Mouse (Mus musculus): ENCODE data around the gene Dnmt1.

The Dnmt1 gene

DNA sequence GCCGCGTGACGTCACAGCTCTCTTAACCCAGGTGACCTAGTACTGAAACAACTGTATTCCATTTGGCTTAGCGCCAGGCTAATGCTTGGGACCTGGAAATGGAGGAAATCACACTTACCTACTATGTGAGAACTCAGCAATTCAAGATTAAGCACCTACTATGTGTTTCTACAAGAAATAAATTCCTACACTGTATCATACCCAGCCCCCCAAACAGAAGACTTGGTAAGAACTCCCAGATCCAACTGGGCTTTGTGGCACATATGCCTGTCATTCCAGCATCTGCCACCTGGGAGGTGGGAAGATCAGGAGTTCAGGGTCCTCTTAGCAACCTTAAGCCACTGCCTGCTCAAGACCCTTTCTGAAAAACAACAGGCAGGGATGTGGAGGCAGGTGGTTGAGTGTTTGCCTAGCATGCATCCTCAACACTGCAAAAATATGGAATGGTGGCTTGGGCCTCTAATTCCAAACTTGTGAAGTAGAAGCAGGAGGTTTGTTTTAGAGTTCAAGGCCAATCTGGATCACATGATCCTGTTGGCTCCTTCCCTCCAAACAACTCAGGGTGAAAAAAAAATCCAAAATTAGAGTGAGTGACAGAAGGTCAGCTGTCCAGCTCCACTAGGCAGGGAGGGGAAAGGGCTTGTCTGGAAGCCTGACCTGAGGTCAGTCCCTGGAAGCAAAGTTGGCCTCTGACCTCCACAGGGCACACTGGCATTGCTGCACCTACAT lies 17.4 kb upstream of the Dnmt1 start:
- in situ Hi-C loops (cut with MboI; ENCODE audit: low sequenced_read_pairs) = no loop called here

DNA sequence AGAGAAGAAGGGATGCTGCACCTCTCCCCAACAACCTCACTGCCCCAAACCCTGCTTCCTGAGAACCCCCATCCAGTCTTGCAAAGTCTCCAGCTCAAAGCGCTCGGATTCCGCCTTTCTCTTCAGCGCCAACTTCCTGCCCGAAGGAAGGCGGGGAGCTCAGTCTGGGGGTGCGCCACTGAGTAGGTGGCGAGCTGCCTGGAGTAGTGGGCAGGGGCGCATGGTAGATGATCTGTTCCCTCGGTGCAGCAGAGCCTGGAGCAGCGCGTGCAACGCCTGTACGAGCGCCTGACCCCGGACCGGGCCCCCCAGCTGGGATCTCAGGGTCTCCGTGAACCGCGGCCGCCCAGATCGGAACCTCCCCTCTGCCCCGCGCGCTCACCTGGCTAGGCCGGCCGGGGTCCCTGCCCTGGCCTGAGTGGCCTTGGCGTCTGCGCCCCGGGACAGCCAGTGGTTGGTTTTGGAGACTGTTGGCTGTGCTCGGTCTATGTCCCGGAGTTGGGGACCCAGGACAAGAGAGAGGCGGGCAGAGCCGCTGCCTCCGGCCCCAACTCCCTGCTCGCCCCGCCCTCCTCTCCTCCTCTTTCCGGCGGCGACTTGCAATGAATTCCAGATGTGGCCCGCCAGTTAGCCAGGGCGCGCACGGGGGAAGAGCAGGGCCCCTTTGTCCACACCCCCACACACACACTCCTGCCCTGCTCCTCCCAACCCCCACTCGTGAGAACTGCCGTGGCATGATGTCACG lies 16.7 kb upstream of the Dnmt1 start, which contains the start of gene S1pr2:
Gene S1pr2, minus strand, starts transcription at position 566 of the 745 bp plus-strand sequence.
- in situ Hi-C loops (cut with MboI; ENCODE audit: low sequenced_read_pairs) = no loop called here

DNA sequence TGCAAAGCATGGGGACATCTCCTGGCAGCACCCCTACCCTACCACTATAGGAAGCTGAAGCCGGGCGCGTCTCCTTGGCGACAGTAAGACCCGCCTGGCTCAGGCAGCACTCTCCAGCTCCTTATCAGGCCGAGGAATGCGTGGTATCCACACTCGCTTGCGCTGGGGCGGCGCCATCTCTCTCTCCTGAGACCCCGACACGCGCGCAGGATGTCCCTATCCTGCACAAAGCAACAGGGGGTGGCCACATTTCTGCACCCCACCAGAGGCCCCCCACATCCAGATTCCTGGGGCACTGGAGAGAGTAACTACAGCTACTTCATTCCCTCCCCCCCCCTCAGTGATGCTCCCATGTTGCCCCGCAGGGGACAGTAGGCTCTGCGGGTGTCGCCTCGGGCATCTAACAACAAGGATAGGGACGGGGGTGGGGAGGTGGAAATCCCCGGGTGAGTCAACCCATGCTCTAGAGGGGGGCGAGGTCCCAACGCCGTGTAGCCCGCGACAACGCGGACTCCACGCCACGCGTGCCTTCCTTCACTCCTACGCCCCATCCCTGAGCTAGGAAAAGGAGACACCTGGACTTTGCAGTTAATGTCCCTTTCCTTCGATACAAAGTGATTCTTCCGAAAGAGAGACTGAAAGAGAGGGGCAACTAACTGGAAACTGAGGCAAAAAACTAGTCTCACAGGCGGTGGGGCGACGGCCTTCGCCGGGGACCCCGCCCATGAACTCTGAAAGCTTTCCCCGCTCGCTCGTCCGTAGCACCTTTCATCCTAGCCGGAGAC lies 15.9 kb upstream of the Dnmt1 start:
- in situ Hi-C loops (cut with MboI; ENCODE audit: low sequenced_read_pairs) = no loop called here

DNA sequence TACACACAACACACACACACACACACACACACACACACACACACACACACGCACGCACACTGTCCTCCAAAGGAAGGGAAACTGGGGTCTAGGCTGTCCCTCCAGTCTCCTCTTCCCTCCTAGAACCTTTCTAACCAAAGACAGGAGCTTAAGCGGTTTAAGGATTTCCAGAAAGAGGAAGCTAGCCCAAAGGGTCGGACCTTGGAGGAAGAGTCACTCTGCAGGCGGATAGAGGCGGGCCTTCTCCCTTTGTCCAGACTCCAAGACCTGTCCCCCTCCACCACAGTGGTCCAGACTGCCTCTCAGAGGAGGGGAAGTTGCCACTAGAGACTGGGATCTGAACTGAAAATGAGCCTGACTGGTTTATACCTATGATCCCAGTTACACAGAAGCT lies 14.0 kb upstream of the Dnmt1 start:
- in situ Hi-C loops (cut with MboI; ENCODE audit: low sequenced_read_pairs) = no loop called here

DNA sequence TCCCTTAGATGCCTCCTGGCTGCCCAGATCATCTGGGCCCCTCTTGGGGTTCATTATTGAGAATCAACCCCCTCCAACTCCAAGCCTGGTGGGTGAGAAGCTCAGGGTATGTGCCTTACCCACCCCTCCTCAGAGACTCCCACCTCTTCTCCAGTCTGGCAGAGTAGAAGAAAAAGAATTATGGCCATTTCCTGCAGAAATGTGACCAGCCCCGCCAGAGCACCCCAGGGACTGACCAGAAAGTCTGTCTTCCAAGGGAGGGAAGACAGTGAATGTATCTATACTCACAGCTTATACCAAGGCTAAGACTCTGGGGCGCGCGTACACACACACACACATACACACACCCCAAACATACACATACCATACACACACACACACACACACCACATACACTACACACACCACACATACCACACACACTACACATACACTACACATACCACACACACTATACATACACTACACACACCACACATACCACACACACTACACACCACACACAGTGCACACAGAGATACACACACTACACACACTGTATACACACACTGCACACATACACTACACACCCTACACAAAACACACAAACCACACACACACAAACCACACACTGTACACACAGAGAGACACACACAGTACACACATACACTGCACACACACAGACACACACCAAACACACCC lies 13.5 kb upstream of the Dnmt1 start:
- in situ Hi-C loops (cut with MboI; ENCODE audit: low sequenced_read_pairs) = no loop called here

DNA sequence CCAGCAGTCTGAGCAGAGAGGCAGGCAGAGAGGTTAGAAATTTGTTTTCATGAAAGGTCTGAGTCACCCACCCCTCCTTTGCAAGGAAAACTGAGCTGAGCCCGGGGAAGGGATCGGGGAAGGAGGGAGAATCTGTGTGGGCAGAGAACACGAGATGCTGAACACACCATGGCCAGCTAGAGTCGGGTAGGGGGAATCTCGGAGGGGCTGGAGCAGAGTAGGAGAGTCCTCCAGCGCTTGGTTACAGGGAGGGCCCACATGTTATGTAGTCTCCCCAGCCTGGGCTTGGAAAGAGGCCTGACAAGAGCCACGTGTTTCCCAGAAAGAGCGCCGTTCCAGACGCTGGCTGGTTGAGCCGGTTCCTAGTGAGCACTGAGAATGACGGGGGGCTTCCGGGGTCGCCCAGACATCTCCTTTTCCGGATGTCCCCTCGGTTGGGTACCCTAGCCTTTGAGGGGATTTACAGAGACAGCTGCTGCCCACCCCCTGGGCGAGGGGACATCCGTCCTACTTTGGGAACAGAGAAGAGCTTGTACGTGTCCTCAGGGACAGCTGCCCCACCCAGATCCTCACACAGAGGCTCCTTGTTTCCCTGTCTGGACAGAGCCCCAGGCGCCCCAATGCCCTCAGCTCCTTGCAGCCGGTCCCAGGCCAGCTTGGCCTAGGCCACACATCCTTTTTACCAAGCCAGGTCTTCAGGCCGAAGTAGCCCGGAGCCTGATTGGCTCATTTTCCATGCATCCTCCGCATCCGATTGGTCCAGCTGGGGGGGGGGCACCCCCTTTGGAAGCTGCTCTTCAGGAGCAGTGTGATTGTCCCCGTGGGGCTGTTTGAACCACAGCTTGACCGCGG lies 12.7 kb upstream of the Dnmt1 start:
- in situ Hi-C loops (cut with MboI; ENCODE audit: low sequenced_read_pairs) = no loop called here

DNA sequence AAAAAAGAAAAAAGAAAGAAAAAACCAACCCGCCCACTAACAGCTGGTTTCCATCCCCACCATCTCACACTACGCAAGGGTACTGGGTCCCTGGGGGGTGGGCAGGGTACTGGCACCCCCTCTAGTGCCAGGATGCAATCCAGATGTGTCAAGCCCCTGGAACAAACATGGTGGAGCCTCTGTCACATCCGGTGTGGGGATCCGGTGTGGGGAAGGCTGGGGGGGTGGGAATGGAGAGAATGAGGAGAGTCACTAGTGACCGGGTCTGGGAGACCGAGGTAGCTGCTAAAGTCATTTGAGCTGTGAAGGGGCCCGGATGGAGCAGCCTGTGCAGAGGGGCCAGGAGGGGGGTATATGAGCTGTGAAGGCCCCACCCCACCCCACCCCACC lies 12.1 kb upstream of the Dnmt1 start:
- in situ Hi-C loops (cut with MboI; ENCODE audit: low sequenced_read_pairs) = no loop called here

DNA sequence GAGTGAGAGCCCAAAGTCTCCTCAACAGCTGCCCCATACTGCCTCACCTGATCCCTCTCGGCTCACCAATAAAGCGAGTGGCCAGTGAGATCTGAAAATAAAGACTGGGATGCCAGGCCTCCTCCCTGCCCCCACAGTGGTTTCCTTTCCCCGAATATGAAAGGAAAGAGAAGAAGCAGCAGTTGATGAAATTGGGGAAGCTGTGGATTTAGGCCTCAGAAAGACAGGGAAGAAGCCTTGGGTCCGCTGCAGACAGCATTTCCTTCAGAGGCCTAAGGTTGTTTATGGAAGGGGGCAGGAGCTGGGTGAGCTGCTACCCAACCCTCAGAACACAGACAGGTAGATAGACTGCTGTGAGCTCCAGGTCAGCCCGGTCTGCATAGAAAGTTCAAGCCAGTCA lies 7.1 kb upstream of the Dnmt1 start:
- in situ Hi-C loops (cut with MboI; ENCODE audit: low sequenced_read_pairs) = no loop called here

DNA sequence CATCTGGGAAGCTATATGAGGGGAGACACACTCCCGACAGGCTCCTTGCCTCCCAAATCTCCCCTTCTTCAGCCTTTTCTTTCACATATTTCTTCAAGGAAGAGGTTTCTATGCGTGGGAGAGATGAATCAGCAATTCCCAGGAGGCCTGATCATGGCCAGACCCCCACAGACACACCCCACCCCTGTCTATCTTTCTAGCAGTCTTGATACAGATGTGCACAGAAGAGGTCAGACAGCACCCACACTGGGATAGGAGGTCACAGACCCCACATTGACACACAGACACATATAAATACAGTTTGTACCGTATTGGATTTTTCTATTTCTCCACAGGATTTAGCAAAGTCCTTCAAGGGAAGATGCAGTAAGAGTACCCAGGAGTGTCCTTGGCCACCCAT lies 6.3 kb upstream of the Dnmt1 start:
- in situ Hi-C loops (cut with MboI; ENCODE audit: low sequenced_read_pairs) = no loop called here

DNA sequence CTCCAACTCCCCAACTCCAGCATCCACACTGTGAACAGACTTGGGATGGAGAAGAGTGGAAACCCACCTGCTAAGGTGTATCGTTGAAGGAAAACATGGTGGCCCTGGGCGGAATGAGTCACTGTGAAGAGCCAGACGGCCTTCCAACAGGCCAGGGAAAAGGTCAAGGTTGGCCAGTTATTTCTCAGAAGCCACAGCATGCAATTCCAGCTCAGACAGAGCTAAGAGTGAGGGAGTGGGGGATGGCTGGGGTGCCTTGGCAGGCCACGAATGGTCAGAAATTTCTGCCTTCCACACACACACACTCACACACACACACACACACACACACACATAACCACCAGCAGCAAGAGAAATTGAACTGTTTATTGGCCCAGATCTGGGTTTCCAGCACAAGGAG lies 5.9 kb upstream of the Dnmt1 start:
- in situ Hi-C loops (cut with MboI; ENCODE audit: low sequenced_read_pairs) = no loop called here

DNA sequence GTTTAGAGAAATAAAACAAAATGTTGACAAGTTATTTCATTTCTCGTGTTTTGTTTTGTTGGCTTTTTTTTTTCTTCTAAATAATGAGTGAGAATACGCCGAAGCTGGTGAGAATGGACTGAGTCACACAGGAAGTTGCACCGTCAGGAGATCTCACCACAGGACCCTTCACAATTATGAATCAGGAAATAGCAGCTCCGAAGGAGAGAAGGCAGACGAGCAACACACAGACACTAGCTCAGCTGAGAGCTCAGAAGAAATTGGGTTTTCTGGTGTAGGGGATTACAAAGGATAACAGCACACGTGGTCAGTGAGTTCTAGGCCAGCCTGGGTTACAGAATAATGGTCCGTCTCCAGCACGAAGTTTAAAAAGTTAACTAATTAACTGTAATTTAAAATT lies 1.9 kb upstream of the Dnmt1 start:
- in situ Hi-C loops (cut with MboI; ENCODE audit: low sequenced_read_pairs) = no loop called here

DNA sequence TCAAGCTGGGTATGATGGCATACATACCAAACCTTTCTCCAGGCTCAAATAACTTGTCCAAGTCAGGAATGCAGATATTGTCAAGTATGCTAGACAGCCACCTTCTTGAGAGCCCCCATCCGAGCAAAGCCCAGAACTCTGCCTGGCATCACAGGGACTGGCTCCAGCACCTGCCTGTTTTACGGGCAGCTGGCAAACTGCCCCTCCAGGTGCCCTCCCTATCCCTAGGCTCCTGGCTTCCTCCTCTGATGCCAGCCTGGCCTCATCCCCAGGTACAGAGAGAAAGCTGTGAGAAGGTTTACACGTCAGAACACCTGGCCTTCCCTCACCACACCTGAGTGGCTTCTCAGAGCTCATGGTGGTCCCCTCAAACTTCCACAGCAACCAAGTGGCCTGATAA lies 2.7 kb downstream of the Dnmt1 start:
- in situ Hi-C loops (cut with MboI; ENCODE audit: low sequenced_read_pairs) = no loop called here

DNA sequence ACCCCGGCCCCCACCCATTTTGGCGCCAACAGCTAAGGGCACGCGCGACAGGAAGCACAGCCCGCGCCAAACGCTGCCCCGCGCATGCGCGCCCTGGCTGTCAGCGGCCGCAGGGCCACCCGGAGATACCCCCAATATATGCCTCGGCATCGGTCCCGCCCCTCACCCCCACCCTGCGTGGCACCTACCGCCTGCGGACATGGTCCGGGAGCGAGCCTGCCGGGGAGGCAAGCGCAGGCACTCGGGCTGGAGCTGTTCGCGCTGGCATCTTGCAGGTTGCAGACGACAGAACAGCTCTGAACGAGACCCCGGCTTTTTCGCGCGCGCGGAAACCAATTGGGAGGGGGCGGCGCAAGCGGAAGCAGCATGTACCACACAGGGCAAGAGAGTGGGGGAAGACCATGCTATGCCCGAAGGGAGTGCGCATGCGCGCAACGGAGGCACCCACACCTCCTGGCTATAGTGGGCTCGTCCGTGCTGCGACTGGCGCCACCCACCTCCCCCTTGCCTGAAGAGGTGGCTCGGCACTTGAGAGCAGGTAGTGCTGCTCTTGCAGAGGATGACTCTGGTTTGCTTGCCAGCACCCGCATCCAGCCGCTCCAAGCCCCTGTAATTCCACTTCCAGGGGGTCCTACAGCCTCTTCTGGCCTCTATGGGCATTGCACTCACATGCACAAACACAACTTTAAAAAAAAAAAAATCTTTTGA lies 7.0 kb downstream of the Dnmt1 start:
- in situ Hi-C loops (cut with MboI; ENCODE audit: low sequenced_read_pairs) = no loop called here

DNA sequence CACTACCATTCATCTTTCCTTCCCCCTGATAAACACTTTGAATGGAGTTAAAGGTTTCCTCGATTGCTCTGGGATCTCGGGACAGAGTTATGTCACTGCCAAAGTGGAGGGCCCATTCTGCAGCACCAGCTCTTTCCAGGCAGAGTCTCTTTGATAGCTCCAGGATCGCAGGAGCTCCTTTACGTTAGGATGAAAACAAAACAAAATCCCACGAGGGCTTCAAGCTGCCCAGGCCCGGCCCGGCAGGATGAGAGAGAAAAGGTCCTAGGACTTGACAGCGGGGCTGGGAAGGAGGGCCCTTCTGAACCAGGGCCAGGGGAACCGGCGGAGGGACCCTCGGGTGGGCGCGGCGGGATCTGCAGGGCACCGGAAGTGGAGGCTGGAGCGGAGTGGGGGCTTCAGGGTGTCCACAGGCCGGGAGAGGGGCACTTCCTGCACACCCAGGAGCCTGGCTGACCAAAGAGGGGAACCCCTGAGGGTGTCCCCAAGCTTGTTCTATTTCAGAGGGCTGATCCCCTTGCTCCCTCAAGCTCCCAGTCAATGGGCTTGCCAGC lies 7.6 kb downstream of the Dnmt1 start:
- in situ Hi-C loops (cut with MboI; ENCODE audit: low sequenced_read_pairs) = no loop called here

DNA sequence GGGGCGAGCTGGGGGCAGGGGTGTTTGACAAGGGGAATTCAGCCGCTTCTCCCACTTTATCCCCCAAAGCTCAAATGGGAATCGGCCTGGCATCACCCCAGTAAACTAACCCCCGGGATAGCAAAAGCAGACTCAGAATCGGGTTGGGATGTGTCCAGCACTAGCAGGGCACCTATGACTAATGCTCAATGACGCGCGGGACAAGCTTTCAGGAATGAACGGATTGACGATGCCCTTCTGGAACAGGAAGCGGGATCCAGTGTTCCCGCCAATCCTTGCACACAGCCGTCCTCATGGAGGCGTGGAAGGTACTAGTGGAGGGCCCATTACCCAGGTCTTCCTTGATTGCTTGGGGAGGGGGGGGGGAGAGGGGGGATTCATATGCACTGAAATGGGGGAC lies 8.2 kb downstream of the Dnmt1 start:
- in situ Hi-C loops (cut with MboI; ENCODE audit: low sequenced_read_pairs) = no loop called here

DNA sequence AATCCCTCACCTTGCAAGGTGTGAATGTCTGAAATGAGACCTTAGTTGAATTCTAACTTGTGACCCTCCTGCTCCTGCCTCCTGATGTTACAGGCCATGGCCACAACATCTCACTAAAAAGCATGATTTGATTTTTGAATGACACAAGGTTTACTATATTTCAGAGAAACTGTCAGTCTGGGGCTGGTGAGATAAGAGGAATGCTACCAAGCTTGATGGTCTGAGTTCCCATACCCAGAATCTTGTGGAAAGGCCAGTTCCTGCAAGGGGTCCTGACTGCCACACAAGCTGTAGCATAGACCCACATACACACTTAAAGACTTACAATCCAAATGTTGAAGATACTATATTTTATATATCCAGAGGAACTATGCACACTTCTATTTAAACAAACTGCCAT lies 9.3 kb downstream of the Dnmt1 start:
- in situ Hi-C loops (cut with MboI; ENCODE audit: low sequenced_read_pairs) = no loop called here

DNA sequence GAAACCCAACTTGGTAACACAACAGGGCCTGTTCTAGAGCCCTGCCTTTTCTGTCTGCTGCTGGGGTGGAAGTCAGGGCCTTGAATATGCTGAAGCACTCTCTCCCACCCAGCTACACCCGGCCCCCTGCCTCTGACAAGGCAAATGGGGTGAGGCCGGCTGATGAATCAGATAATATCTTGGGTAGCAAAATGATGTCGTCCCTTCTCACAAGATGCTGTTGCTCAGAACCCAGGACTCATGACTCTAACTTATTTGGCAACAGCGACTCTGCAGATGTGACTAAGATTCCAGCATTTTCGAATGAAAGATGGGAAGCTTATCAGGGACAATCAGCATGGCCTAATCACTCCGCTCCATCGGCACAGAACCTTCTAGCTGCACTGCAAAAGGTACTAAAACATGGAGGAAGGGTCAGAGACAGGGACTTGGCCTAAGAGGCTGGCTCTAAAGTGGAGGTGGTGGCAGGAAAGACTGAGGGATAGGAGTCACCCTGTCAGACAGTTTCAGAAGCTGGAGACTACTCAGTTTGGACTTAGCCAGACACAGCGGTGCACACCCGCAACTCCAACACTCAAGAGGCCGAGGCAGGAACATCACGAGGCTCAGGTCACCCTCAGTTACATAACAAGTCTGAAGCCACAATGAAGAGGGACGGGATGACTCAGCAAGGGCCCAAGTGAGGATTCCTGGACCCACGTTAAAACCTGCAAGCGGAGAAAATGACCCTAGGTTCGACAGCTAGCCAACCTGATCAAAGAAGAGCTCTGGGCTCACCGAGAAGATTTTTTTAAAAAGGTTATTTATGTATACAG lies 13.4 kb downstream of the Dnmt1 start:
- in situ Hi-C loops (cut with MboI; ENCODE audit: low sequenced_read_pairs) = no loop called here

DNA sequence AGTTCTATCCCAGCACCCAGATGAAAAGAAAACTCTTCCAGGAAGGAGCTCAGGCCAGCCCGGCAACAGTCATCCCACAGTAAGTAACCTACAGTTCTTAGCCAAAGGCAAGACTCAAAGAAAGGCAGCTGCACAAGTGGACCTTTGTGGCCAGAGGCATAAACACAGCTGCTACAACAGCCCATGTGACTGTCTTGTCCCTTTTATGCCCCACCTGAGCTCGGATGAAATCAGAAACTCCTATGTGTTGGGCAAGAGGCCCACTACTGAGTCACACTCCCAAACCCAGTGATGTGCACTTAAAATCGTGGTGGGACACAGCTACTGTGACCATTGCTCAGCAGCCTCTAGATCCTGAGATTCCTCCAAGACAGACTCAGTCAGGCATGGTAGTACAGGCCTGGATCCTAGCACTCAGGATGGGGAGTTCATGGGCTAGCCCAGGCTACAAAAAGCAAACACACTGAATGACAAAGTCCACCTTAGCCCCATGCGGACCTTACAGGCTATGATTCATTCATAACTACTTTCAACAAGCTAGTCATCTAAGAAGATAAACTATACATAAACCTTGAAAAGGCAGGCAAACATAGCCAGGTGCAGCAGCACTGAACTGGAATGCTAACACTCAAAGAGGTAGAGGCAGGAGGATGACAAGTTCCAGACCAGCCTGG lies 14.9 kb downstream of the Dnmt1 start:
- in situ Hi-C loops (cut with MboI; ENCODE audit: low sequenced_read_pairs) = no loop called here

All from CH12F3 (cell line).